Mouse (Mus musculus) layer of hippocampus, adult 11-12 months (tissue): ENCODE results near the gene Chchd2.
"Not testable (repeated sequence)": the region's sequence is repeated elsewhere in the genome, so short reads cannot be mapped to it uniquely, and the experiment has no call there.

Experiments used
- DNase-seq: peaks from one replicate; pipeline ENCODE4 v3.0.0; 2022; ENCODE audit warnings: low spot score

The Chchd2 gene

DNA sequence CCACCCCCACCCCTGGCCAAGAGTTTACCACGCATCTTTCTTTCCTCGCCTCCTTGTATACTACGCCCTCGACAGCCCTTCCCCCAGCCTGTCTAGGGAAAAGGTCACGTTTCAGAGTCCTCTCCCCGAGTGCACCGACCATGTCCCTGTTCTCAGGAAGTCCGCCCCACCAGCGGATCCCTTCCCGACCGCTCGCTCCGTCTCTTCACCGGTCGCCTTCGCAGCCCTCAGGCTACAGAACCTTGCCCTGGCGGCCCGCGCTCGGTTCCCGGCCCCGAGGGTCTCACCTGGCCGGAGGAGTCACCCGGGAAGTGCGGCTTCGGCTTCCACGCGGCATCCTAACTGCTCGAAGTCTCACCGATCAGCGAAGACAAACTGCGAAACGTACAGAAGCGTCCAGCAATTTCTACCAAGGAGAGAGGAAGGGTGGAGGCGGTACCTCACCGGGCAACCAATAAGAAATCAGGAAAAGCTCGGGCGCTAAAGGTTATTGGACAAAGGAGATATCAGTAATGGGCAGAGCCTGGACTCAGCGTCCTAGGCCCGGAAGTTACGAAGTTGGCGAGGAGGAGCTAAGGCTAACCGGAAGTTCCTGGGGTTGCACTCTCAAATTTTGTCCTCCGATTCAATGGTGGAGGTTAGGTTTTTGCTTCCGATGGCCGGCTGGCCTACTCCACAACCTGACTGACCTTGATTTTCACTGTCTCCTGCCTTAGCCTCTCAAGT lies at the start of gene Chchd2:
TSS of gene Chchd2 (minus strand) at position 560 of the 726 bp plus-strand sequence.
- DNase-seq, result peak; percentile 97

DNA sequence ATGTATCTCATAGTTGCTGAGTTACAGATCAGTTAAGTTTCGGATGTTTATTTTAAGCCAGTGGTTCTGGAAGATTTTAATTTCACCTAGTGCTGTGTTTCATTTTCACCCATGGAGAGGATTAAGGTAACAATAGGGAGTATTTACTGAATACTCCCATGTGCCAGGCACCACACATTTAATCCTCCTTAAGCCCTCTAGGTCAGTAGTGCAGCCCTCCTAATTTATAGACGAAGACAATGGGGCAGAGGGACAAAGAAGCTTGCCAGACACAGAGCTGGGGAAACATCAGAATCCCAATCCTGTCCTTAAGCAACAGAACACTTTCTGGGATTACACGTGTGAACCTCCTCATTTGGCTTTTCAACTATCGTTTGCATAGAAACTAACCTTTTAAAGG lies 49.7 kb upstream of the Chchd2 start:
- DNase-seq, result no peak

DNA sequence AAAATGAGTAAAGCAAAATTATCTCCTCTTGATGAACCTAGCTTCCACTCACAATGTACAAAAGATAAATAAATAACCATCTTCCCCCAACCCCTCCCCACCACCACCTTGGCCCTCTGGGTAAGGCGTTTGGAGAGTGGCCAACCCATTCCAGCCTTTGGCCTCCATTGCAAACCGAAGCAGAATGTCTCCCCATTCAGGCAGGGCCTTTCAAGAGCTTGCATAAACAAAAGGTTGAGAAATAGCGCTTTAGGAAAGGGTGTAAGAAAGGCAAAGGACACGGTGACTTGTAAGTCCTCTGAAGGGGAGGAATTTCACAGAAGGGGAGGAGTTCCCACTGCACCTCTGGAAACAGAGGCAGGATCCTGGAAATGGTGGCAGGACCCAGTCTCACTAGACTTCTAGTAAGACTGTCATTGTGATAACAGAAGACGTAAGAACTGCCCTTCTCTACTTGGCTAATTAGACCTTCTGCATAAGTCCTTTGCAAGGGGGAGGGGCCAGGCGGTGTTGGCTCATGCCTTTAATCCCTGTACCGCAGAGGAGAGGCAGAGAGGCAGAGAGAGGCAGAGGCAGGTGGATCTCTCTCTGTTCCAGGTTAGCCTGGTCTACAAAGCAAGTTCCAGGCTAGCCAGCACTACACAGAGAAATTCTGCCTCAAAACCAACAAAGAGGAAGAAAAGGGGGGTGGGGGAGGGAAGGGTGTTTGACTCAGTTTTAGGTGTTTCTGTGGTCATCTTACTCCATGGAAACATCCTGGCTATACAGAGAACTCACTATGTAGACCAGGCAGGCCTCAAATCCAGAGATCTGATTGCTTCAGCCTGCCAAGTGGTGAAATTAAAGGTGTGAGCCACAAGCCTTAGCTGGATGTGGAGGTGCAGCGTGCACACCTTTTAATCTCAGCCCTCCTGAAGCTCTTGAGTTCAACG lies 42.9 kb upstream of the Chchd2 start:
- no peak for DNase-seq

DNA sequence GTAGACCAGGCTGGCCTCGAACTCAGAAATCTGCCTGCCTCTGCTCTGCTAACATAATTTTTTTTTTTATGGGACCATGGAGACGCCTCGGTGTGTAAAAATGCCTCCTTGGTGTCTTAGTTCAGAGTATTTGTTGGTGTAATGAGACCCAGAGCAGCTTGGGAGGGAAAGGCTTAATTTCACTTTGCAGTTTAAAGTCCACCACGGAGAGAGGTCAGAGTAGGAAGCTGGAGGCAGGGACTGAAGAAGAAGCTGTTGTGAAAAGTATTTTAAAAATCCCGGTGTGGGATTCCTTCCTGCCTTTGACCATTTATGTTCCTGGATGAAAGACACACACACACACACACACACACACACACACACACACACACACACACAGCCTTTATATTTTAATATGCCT lies 38.7 kb upstream of the Chchd2 start:
- no peak for DNase-seq

DNA sequence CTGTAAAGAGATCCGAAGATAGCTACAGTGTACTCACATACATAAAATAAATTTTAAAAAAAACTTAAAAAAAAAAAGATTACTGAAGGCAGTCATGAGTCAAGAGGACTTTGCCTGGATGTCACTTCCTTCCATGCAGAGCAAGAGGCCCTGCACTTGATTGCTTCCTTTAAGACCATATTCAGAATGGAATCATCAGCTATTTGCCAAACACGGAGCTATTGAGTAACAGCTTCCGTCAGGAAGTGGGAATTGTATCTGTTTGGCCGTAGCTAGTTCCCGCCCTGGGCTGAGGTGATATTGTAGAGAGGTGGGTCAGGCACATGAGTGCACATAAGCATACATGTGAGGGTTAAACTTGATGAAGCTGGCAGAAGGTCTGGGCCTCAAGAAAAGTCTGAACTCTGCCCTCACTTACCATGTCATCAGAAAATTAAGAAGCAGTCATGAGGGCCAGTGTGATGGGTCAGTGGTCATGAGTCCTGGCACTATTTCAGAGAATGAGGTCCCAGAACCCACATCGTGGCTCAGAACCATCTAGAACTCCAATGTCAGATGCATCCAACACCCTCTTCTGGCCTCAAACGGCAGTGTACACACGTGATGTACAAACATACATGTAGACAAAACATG lies 37.7 kb upstream of the Chchd2 start:
- no peak for DNase-seq

DNA sequence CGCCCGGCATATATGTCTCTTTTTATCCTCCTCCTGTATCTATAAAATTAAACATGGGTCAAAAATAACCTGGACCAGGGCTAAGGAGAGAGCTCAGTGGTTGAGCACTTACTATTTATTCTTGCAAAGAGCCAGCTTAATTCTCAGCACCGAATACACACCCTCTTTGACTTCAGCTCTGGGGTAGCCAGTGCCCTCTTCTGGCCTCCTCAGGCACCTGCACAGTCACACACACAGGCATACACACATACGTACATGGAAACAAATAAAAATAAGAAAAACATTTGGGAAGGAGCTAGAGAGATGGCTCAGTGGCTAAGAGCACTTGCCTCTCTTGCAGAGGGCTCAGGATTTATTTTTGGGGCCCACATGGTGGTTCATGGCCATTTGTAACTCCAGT lies 34.7 kb upstream of the Chchd2 start:
- no peak for DNase-seq

DNA sequence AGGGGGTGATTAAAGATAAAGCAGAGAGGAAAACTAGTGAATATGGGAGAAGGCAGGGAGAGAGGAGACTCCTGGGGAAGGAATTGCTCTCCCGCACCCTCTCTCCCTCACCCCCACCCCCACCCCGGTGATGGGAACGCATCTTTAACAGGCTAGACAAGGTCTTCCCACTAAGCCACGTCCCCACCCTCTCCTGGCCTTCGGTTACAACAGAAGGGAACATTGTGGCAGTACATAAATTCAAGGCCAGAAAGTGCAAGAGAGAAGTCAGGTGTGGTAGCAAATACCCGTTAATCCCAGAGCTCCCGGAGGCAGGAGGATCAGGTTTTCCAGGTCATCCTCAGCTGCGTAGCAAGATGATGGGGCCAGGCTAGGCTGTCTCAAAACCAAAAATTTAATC lies 32.0 kb upstream of the Chchd2 start:
- DNase-seq, result no peak

DNA sequence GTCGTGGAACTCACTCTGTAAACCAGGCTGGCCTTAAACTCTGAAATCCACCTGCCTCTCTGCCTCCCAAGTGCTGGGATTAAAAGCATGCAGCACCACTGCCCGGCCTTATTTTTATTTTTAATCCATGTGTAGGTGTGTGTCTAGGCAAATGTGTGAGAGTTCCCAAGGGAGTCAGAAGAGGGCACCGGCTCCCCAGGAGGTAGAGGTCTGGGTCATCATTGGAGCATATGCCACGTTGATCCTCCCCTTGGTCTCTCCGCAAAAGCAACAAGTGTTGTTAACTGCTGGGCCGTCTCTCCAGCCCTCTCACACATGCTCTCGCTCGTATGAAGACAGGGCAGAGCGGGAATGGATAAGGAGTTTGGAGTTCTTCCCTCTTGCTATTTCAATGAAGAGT lies 31.5 kb upstream of the Chchd2 start:
- no peak for DNase-seq

DNA sequence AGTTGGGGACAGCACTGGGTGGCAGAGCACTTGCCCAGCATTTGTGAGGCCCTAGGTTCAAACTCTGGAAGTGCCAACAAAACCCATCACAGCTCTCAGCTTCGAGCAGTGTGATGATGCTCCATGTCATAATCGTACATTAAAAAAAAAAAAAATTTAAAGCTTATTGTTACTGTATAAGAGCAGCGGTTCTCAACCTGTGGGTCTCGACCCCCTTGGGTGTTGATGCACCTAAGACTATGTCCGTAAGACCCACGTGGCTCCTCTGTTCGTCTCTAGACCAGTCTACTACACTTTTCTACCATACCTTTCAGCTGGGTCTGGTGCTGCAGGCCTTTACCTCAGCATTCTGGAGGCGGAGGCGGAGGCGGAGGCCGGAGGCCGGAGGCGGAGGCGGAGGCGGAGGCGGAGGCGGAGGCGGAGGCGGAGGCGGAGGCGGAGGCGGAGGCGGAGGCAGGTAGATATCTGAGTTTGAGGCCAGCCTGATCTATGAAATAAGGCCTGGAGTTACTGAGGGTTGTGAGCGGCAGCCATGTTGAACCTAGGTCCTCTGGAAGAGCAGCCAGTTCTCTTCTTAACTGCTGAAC lies 30.9 kb upstream of the Chchd2 start:
- DNase-seq, result no peak

DNA sequence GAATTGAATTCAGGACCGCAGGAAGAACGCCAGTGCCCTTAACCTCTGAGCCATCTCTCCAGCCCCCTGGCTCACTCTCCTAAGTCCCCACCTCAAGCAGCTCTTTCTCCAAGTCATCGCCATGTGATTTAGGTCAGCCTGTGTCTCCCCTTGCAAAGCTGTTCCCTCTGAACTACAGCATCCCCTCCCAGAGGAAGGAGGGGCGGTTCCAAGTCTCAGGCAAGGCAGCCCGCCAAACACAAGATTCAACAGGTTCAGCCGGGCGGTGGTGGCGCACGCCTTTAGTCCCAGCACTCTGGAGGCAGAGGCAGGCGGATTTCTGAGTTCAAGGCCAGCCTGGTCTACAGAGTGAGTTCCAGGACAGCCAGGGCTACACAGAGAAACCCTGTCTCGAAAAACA lies 28.2 kb upstream of the Chchd2 start:
- DNase-seq, result not testable (repeated sequence)

DNA sequence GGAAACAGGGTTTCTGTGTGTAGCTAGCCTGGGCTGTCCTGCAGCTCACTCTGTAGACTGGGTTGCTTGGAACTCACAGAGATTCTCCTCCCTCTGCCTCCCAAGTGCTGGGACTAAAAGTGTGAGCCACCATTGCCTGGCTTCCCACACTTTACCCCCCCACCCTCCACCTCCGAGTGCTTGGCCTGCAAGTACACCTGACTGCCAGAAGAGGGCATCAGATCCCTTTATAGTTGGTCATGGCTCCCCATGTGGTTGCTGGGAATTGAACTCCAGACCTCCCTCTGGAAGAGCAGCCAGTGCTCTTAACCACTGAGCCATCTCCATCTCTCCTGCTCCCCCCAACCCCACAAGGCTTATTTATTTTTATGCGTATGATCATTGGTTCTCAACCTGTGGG lies 26.8 kb upstream of the Chchd2 start:
- no peak for DNase-seq

DNA sequence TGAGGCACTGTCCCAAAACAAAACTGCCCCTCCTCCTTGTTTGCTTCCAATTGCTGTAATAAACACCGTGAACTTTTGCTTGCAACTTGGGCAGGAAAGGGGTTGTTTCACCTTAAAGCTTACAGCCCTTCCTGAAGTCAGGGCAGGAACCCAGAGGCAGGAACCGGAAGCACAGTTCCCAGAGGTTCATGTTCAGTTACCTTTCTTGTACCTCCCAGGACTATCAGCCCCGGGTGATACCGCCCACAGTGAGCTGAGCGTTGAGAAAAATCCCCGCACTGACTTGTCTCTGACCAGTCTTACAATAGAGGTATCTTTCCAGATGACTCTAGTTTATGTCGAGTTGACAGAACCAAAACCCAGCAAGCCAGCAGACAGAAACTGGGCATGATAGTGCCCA lies 22.3 kb upstream of the Chchd2 start:
- DNase-seq, result no peak

DNA sequence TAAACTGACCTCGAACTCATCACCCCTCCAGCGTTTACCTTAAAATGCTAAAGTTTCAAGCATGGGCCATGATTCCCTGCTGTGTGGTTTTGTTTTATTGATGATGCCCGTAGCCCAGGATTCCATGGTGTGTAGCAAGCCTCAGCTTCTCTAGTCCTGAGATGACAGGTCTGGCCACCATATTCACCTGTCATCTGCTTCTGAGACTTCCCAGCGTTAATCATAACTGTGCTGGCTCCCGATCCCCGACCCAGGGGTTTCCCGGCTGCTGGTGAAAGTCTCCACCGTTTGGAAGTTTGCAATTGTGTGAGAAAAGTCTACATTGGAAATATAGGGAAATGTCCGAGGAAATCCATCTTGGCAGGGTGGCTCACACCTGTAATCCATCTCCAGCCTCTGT lies 21.9 kb upstream of the Chchd2 start:
- no peak for DNase-seq

DNA sequence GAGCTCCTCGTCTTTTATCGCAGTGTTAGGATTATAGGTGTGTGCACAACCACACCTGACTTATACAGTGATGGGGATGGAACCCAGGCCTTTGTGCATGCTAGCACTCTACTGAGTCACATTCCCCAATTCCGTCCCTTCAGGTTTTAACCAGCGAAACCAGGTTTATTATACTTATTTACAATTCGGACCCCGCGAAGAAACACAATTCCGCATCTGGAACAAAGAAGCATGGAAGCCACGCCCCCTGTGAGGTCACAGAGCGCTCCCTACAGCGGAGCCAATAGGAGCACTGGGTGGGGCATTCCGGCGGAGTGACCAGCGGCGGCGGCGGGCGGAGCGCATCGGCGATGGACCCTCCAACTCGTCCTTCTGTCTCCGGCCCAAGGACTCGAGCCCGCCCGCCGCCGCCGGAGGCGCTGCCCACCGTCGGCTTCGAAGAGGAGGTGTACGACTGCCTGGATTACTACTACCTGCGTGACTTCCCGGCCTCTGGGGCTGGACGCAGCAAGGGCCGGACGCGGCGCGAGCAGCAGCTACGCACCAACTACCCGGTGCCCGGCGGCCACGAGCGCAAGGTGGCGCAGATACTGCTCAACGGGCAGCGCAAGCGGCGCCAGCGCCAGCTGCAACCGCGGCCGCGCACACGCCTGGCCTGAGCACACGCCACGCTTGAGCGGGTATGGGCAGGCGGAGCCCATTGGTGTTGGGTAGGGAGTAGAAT lies 21.1 kb upstream of the Chchd2 start, which contains the start of gene Nupr1l:
TSS of gene Nupr1l (plus strand) at position 299 of the 724 bp plus-strand sequence.
- DNase-seq, result peak; percentile 90

DNA sequence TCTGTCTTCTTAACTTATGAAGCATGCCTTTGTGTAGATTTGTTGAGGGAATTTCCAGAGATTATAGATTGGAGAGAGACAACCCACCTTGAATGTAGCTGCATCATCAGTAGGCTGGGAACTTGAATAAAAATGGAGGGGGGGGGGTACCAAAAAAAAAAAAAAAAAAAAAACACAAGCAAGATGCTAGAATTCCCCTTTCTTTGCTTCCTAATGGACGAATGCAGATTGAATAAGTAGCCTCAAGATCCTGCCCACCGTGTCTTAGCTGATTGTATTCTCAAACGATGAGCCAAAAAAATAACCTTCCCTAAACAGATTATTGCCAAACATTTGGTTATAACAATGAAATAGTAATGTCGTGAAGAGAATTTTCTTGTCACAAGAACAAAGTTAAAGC lies 20.5 kb upstream of the Chchd2 start:
- DNase-seq, result no peak

DNA sequence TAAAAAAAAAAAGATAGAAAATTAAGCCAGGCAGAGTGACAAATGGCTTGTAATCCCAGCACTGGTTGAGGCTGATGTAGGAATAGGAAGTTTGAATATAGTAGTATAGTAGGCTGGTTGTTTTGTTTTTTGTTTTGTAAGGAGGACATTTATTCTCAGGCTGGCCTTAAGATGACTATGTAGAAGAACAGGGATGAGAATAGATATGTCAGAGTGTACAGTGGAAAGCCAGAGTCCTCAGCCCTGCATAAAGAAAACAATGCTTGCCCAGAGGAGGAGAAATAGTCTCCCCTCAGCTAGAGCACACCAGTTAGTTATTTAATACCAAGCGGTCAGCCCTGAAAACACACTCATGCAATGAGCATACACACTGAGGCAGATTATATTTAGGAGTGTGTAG lies 11.2 kb upstream of the Chchd2 start, which contains the start of gene Phkg1:
TSS of gene Phkg1 (minus strand) at position 101 of the 400 bp plus-strand sequence.
- no peak for DNase-seq

DNA sequence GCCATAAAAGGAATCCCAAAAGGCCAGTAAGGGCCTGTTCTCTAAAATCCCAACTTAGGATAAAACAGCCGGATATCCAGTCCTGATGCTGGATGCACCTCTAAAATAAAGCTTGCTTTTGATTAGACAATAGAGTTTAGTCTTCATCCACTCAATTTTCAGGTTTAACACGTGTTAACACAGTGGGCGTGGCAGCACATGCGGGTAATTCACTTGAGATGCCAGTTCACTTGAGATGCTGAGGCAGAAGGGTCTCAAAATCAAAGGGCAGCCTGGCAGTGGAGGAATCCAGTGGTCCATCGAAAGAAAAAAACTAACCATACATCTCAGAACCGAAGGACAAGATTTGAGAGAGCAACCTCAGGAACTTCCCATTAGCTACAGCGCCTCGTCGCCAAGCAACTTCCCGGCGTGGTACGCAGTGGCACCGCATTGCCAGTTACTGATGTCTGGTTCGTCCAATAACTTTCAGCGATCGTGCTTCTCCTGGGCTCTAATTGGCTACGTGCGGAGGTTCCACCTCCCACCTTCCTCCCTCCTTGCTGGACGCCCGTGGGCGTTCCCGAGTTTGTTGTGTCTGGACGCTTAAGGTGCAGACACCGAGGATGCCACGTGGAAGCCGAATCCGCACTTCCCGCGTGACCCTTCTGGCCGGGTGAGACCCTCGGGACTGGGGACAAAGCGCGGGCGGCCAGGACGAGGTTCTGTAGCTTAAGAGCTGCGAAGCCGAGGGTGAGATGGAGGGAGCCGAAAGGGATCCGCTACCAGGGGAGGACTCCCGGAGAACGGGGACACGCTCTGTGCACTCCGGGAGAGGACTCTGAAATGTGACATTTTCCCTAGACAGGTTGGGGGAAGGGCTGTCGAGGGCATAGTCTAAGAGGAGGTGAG lies 8.2 kb upstream of the Chchd2 start, which contains the start of gene Zbed5:
TSS of gene Zbed5 (plus strand) at position 526 of the 891 bp plus-strand sequence.
- peak; percentile 91 for DNase-seq

DNA sequence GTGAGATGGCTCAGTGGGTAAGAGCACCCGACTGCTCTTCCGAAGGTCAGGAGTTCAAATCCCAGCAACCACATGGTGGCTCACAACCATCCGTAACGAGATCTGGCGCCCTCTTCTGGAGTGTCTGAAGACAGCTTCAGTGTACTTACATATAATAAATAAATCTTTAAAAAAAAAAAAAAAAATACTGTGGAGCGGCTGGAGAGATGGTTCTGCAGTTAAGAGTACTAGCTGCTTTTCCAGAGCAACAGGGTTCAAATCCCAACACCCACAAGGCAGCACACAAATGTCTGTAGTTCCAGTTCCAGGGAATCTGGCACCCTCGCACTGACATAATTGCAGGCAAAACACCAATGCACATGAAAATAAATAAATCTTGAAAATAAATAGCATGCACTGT lies 3.1 kb upstream of the Chchd2 start:
- not testable (repeated sequence) for DNase-seq

DNA sequence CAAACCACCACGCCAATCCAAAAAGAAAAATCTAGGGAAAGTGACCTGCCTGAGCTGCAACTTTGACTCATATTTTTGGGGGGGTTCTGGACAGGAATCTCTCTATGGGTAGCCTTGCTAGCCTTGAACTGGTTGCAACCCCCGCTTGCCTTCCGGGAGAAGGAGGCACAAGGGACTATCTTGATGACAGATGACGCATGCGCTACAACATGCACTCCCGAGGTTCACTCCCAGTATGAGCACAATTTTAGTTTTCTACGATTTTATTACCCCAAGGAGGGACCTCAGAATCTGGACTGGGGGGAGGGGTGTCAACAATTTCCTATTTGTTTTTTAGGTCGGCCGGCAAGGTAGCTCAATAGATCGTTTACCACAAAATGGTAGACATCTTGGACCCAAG lies 999 bp downstream of the Chchd2 start:
- no peak for DNase-seq

DNA sequence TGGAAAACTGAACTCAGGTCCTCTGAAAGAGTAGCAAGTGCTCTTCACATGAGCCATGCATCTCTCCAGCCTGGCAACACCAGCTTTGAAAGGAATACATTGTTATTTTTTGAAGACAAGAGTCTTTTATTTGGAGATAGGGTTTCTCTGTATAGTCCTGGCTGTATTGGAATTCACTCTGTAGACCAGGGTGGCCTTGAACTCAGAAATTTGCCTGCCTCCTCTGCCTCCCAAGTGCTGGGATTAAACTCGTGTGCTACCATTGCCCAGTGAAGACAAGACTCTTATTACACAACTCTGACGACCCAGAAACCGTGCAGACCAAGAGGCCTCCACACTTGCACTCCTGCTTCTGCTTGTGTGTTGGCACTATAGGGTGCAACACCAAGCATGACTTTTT lies 7.4 kb downstream of the Chchd2 start:
- no peak for DNase-seq
